Mouse (Mus musculus): ENCODE measurements around the gene Snrpd3. TPM values are rescaled to one million over a fixed set of nuclear protein-coding genes. Genes with fewer than 3 reads are reported as not detected.

Snrpd3 gene
- polyA plus RNA-seq, 1 experiment = 30.2 TPM

GRCm38 (mm10) chr10:75570981-75571657, 53.8 kb downstream of the Snrpd3 start:
- no peak for TF ChIP-seq GATA1 (IDR thresholded peaks at IDR 0.05; ENCODE audit: low read length)

DNA sequence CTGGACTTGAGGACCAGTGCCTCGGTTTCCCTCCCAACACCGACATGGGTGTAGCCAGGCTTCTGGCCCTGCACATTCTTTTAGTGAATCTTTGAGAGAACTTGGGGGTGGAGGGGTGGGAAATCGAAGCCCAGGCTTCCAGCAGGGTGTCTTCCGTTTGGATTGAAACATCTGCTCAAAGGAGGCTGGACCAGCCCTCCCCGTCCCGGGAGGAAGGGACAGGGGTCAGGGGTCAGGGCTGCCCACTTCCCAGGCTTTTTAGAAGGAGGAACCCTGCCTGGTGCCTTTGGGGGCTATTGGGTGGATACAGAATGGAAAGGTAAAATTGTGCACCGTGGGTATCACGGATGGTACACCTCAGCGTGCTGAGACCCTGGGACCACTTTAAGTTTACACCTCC, 54.6 kb downstream of the Snrpd3 start:
- no peak for TF ChIP-seq GATA1 (IDR thresholded peaks at IDR 0.05; ENCODE audit: low read length)

GRCm38 (mm10) chr10:75573181-75573580, 55.8 kb downstream of the Snrpd3 start:
- TF ChIP-seq GATA1 (IDR thresholded peaks at IDR 0.05; ENCODE audit: low read length) = no peak

DNA sequence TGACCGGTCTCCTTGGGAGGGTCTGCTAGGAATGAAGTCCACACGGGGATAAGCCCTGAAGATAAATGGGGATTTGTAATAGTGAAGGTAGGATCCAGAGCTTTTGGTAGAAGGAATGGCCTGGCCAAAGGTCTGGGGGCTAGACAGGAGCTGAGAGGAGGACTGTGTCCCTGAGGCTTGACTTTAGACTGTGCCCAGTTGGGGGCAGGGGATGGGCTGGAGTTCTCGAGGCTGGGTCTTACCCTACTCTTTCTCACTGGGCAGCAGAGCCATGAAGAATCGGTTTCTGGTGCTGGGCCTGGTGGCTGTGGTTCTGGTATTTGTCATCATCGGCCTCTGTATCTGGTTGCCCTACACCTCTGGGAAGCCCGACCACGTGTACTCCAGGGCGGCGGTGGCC, 56.6 kb downstream of the Snrpd3 start:
- TF ChIP-seq GATA1 (IDR thresholded peaks at IDR 0.05; ENCODE audit: low read length) = no peak

DNA sequence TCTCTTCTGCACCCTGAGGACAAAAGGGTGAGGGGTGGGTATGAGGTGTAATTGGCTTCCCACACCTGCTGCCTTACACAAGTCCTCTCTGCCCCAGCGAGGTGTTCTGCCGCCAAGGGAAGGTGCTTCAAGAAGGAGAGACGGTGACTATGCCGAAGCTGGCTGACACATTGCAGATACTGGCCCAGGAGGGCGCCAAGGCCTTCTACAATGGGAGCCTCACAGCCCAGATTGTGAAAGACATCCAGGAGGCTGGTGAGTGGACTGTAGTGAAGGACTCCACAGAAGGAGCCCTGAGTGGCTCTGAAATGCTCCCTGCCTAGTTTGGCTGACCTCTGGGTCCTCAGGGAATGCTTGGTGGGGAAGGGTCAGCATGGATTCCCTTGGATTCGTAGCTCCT, 61.8 kb downstream of the Snrpd3 start:
- no peak for TF ChIP-seq GATA1 (IDR thresholded peaks at IDR 0.05; ENCODE audit: low read length)

- TF ChIP-seq GATA1 (IDR thresholded peaks at IDR 0.05; ENCODE audit: low read length) = no peak
Measured at GRCm38 (mm10) chr10:75585876-75586552, 68.7 kb downstream of the Snrpd3 start.

DNA sequence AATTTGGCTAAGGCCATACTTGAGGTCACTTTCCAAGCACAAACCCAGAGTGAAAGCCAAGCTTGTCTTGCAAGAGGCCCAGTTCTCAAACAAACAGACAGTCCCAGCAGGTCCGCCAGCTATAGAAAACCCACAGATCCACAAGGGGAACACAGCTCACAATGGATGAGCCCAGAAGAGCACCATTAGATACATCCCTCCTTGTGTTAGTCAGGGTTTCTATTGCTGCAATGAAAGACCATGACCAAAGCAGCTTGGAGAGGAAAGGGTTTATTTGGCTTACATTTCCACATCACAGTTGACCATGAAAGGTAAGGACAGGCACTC, 69.2 kb downstream of the Snrpd3 start:
- TF ChIP-seq GATA1 (IDR thresholded peaks at IDR 0.05; ENCODE audit: low read length) = no peak

Other genes starting within 250 kb of the Snrpd3 start
- gene Adora2a, start 200.7 kb upstream of the Snrpd3 start, polyA plus RNA-seq (2012) = not detected in 2 replicates
- not detected in 2 replicates for gene Upb1, start 116.4 kb upstream of the Snrpd3 start, polyA plus RNA-seq (2012)
- 25.9 and 28.3 TPM in 2 replicates for gene Gucd1, start 421 bp downstream of the Snrpd3 start, polyA plus RNA-seq (2012)
- not detected in 2 replicates for gene Lrrc75b, start 42.8 kb downstream of the Snrpd3 start, polyA plus RNA-seq (2012)
- gene Ggt1, start 44.1 kb downstream of the Snrpd3 start, polyA plus RNA-seq (2012) = 0.14 TPM in 1 of 2 replicates, not detected in the other
- gene Ggt5, start 71.8 kb downstream of the Snrpd3 start, polyA plus RNA-seq (2012) = 0.10 TPM in 1 of 2 replicates, not detected in the other
- gene Susd2, start 126.5 kb downstream of the Snrpd3 start, polyA plus RNA-seq (2012) = 0.04 and 0.05 TPM in 2 replicates
- gene Cabin1, start 246.8 kb downstream of the Snrpd3 start, polyA plus RNA-seq (2012) = 64.0 and 70.9 TPM in 2 replicates

Data from G1E-ER4 (cell line).